Mouse (Mus musculus): Measurements from ENCODE around the gene Fkrp.
A peak's percentile ranks its signal among the peaks of the same experiment; 100 is the strongest.

Fkrp gene

DNA sequence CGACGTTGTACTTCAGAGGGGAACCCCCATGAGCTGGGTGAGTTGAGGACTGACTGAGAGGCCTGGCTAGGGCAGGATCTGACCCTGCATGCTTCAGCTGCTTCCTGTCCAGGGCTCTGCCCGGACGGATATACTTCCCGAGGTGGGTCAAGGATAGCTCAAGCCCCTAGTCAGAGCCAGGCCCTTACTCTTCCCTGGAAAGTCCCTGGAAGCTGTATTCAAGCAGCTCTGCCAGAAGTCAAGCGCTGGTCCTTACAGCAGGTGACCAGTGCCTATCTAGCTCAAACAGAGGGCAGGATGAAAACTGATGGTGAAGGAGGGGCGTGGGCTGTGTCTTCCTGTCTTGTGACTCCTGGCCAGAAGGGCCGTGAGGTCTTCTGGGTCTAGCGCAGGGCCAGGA lies 13.9 kb upstream of the Fkrp start:
- peak; percentile 46 for DNase-seq

- no peak for DNase-seq
Observed at GRCm38 (mm10) chr7:16827274-16827673, 10.7 kb upstream of the Fkrp start.

- DNase-seq, result no peak
Observed at GRCm38 (mm10) chr7:16826571-16826970, 10.0 kb upstream of the Fkrp start.

GRCm38 (mm10) chr7:16825785-16826184 lies 9.3 kb upstream of the Fkrp start:
- DNase-seq, result no peak

DNA sequence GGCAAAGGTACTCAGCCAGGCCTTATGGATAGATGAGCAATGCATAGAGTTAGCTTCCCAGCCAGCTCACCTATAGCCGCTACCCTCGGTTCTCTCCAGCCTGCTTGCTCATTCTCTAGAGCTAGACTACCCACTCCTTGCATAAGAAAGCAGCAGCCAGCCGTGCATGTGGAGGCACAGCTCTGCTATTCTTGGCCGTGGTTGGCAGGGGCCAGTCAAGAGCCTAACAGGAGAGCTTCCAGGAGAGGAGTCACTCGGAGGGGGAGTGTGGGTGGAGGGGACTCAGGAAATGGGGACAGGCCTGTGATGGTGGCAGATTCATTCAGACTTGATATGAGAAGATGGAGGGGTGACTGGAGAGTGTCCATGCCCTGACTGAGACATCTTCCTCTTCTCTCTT lies 7.2 kb upstream of the Fkrp start:
- DNase-seq, result no peak

DNA sequence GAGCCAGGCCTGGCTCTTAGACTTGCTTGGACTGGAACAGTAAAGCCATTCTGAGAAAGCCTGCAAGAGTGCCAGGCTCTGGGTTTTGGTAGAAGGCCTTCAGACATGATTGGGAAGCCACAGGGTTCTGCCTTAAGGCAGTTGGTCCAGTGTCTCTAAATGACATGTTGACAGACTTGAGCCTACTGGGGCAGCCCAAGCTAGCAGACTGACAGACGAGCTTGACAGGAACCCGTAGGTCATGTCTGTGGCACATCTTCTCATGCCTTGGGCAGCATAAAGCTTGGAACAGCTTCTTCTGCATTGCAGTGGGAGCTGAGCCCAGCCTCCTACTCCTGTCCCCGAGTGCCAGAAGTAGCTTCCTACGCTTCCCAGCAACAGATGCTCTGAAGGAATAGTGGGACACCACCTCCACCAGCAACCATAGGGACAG lies 5.2 kb upstream of the Fkrp start:
- no peak for DNase-seq

DNA sequence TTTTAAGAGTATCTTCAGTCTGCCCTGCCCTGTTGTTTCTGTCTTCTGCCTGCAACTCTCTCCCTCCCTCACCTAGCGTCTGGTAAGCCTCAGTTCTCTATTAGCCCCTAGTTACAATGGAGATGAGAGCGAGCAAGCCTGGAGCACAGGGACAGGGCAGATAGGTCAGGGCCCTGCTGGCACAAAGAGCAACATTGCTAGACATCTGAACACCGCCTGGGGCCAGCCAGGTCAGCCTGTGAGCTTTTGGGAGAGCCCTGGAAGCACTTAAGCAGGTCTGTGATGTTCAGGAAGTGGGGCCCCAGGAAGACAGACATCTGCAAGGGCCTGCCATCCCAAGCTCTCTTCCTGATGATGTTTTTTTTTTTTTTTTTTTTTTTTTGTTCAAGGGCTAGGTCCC lies 4.6 kb upstream of the Fkrp start:
- no peak for DNase-seq

- DNase-seq, result no peak
Observed at GRCm38 (mm10) chr7:16820271-16820763, 3.8 kb upstream of the Fkrp start.

GRCm38 (mm10) chr7:16819794-16820193 lies 3.3 kb upstream of the Fkrp start:
- no peak for DNase-seq

DNA sequence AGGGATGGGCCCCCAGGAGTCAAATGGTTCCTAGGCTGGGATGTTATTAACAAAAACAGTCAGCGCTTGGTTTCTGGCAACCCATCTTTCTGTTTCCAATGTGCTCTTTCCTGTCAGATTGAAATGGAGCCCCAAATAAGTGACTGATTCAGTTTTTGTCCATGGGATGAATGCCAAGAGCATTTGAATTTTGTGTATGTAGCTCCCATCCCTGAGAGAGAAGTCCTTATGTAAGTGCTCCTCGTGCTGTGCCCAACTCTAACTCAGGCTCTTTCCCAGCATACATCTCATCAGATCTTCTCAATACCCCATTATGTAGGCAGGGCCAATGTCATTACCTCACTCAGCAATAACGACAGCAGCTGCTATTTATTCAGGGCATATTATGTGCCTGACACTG lies 1.2 kb upstream of the Fkrp start:
- no peak for DNase-seq

DNA sequence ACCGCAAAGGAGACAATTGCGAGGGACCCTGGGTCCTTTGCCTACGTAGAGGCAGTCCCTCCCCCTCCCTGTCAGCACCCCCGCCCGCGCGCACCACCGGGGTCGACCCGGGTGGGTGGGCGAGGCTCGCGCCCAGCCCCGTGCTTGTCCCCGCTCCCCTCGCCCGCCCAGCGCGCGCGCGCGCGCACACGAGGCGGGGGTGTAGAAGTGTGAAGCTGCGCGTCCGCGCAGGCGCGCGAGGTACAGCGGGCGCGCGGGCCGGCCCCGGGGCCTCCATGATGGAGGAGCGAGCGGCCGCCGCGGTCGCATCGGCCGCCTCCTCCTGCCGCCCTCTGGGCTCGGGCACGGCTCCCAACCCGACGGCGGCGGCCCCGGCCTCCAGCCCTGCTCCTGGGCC lies 456 bp downstream of the Fkrp start:
- peak; percentile 67 for DNase-seq

GRCm38 (mm10) chr7:16815351-16815941 lies 1.1 kb downstream of the Fkrp start, which contains the start of gene Strn4:
Gene Strn4, plus strand, starts transcription at chr7:16815889.
- no peak for DNase-seq

GRCm38 (mm10) chr7:16812505-16812904 lies 4.0 kb downstream of the Fkrp start:
- no peak for DNase-seq

- no peak for DNase-seq
Observed at GRCm38 (mm10) chr7:16811649-16812070, 4.9 kb downstream of the Fkrp start.

DNA sequence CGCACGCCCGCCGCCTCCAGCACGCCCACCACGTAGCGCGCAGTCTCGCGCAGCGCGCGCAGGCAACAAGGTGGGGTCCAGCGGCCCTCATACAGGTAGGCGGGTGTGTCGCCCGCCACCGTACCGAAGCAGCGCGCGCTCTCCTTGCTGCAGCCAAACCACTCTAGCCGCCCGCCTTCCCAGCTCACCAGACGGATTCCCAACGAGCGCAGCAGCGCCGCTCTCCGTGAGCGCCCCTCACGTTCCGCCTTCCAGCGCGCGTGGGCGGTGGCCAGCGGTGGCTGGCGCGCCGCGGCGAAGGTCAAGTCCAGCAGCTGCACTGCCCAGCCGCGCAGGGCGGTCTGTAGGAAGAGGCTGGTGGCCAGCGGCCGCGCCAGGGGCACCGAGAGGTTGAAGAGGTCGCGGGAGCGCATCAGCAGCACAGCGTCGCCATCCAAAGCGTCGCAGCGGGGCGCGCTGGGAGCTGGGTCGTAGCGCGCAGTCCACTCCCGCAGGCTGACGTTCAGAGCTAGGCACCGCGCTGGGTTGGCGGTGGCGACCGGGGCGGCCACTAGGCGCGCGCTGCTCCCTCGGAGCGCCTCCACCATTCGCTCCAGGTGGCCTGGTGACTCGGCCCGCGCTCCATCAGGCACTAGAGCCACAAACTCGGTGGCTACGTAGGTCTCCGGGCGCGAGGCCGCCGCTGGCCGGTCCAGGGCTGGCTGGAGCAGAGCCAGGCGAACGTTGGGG lies 5.4 kb downstream of the Fkrp start:
- DNase-seq, result no peak

GRCm38 (mm10) chr7:16810399-16810919 lies 6.1 kb downstream of the Fkrp start:
- DNase-seq, result no peak

DNA sequence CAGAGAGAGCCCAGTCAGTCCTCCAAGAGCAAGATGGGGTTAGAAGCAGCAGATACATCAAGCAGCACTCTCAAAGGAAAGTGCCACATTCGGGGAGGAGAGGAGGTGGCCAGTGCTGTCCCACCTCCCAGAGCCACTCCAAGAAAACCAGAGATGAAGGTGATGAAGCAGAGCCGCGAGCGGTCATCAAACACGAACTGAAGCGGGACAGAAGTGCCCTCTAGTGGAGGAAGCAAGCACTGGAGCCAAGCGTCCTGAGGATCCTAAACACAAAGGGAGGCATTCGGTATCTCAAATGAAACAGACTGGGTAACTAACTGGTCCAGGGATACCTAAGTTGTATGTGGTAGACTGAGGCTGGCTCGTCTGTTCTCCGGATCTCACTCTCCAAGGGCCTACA lies 6.8 kb downstream of the Fkrp start:
- peak; percentile 47 for DNase-seq

DNA sequence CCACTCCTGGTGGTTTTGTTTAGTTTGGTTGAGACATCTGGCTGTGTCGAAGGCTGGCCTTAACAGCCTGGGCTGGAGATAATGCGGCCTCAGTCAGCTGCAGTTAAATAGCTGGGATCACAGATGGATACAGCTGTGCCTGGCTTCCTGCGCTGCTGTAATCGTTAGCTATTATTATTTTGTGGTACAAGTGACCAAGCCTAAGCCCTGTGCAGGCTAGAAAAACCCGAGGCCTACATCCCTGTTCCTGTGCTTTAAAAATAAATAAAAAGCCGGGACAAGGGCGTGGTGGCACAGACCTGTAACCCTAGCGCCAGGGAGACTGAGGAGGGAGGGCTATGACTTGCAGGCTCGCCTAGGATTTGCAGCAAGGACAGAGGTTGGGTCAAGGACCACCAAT lies 7.9 kb downstream of the Fkrp start:
- no peak for DNase-seq

DNA sequence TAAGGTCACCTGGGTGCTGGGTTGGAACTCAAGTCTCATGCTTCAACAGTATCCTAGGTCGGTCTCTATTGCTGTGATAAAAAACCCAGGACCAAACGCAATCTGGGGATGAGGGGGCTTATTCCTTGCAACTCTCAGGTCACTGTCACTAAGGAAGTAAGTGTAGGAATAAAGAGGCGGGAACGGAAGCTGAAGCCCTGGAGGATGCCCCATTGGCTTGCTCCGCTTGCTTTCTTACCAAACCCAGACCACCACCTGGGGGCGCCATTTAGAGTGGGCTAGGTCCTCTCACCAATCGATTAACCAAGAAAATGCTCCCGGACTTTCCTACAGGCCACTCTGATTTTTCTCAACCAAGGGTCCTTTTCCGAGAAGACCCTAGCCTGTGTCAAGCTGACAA lies 8.6 kb downstream of the Fkrp start:
- DNase-seq, result no peak

DNA sequence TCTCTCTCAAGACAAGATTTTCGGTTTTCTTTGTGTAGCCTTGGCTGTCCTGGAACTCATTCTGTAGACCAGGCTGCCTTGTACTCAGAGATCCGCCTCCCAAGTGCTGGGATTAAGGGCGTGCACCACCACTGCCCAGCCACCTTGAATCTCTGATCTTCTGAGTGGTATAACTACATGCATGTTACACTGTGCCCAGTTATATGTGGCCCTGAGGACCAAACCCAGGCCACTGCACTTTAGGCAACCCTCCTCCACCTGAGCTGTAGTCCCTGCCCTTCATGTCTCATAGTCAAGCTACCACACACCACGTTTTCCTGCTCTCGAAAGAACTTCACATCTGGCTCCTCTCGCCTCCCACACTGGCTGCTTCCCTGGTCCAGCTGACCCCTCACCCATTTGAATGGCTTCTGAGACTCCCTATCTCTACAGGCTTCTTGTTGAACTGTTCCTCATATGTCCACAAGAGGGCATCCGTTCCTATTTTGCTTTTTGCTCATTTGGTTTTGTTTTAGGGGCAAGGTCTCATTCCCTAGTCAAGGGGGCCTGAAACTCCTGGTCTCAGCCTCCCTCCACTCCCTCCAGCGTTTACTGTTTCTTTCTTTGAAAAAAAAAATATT lies 12.0 kb downstream of the Fkrp start:
- no peak for DNase-seq

GRCm38 (mm10) chr7:16794886-16795285 lies 21.6 kb downstream of the Fkrp start:
- no peak for DNase-seq

- DNase-seq, result no peak
Observed at GRCm38 (mm10) chr7:16793010-16793725, 23.4 kb downstream of the Fkrp start.

GRCm38 (mm10) chr7:16792316-16792715 lies 24.2 kb downstream of the Fkrp start:
- no peak for DNase-seq
